Mouse (Mus musculus) lung, postnatal 0 days (tissue): ENCODE results near the gene Mt3.
A peak's percentile ranks its signal among the peaks of the same experiment; 100 is the strongest.

ENCODE experiments used
- CTCF ChIP-seq: IDR thresholded peaks from 2 replicates; pipeline ENCODE4 v1.5.1; 2016; ENCODE audit warnings: antibody characterized with exemption, mild to moderate bottlenecking
- EP300 ChIP-seq: IDR thresholded peaks from 2 replicates; pipeline ENCODE4 v1.6.1; 2016; ENCODE audit warnings: antibody characterized with exemption, mild to moderate bottlenecking, control low read depth

- TF ChIP-seq CTCF (peak; percentile 95), EP300 (no peak)
These were observed 14.8 kb downstream of the Mt3 start for GRCm38 (mm10) chr8:94167244-94167643.
